Mouse (Mus musculus): Measurements from ENCODE around the gene Camk2d.

Gene Camk2d

GRCm38 (mm10) chr3:126691565-126691964 is 95.5 kb downstream of the Camk2d start:
- no peak for DNase-seq

- no peak for DNase-seq
Observed at GRCm38 (mm10) chr3:126692797-126693196, 96.7 kb downstream of the Camk2d start.

DNA sequence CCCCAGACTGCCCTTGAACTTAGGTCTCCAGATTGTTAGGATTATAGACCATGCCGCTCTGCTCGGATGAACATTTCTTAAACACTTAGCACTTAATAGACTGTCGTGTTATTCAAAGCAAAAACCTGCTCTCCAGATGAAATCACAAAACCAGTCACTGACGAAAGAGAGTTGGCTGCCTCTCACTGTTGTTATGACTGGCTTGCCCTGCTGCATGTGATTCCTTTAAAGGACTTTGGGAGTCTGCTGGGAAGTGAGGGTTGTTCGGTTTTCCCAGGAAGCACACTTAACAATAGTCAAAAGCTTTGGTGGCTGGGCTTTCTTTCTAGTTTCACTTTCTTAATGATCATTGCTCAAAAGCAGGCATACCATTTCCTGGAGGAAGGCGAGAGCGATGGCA is 97.2 kb downstream of the Camk2d start:
- no peak for DNase-seq

- peak; percentile 91 for DNase-seq
Observed at GRCm38 (mm10) chr3:126695456-126696293, 99.6 kb downstream of the Camk2d start.

GRCm38 (mm10) chr3:126696620-126697019 is 100.5 kb downstream of the Camk2d start:
- DNase-seq: no peak

- DNase-seq: no peak
Observed at GRCm38 (mm10) chr3:126699740-126700139, 103.6 kb downstream of the Camk2d start.

DNA sequence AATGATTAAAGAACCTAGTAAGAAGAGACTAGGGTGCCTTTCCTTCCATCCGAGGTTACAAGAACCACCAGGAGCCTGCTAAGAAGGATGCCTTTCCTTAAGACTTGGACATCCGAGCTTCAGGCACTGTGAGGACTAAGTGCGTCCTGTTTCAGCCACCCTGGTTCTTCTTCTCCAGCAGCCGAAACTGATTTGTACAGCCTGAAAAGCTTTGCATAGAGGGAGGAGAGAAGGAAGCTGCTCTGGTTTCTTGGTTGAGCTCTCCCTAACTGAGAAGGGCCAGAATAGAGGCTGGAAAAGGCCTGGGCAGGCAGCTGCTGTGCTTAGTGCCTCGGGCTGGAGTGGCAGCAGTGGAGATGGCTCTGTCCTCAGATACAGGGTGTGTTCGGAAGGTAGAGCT is 105.0 kb downstream of the Camk2d start:
- DNase-seq: no peak

DNA sequence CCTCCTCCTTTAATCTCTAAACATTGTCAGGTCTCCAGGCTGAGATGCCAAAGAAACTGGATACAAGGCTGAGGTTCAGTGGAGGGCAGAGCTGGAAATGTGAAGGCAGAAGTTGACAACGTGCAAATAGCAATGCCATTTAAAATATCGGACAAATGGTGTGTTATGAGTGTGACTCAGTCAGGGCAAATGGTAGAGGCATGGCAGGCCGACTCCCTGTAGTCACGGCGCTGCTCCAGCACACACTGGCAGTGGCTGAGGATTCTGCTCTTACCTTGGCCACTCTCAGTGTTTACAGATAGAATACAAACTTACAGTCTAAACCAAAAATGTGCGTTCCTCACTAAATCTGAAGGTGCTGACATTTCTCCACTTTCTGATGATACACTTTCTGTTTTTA is 105.5 kb downstream of the Camk2d start:
- peak in 1 of 2 experiments; percentile 44 for DNase-seq

- DNase-seq: peak; percentile 83 to 84
Observed at GRCm38 (mm10) chr3:126705490-126705889, 109.4 kb downstream of the Camk2d start.

- peak; percentile 50 to 60 for DNase-seq
Observed at GRCm38 (mm10) chr3:126714281-126714680, 118.2 kb downstream of the Camk2d start.

GRCm38 (mm10) chr3:126723021-126723449 is 126.9 kb downstream of the Camk2d start:
- DNase-seq: peak; percentile 92 to 93

- DNase-seq: peak; percentile 71 to 76
Observed at GRCm38 (mm10) chr3:126723458-126723857, 127.4 kb downstream of the Camk2d start.

DNA sequence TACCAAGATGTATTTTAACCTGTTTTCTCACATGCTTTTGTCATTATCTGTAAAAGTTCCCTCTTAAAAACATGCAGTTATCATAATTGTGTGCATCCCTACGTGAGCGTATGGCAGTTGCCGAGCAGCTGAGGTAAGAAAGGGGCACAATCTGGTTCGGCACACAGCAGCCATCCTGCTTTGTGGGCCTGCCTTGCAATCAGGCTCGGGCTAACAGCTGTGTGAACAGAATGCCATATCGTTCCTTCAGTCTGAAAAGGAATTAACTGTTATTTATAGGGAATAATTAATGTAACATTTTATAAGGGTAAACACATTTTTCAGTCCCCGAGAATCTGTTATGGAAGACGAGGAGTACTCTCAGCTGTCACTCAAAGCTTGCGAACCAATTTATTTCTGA is 129.5 kb downstream of the Camk2d start:
- peak in 1 of 2 experiments; percentile 27 for DNase-seq

GRCm38 (mm10) chr3:126727387-126727786 is 131.3 kb downstream of the Camk2d start:
- no peak for DNase-seq

DNA sequence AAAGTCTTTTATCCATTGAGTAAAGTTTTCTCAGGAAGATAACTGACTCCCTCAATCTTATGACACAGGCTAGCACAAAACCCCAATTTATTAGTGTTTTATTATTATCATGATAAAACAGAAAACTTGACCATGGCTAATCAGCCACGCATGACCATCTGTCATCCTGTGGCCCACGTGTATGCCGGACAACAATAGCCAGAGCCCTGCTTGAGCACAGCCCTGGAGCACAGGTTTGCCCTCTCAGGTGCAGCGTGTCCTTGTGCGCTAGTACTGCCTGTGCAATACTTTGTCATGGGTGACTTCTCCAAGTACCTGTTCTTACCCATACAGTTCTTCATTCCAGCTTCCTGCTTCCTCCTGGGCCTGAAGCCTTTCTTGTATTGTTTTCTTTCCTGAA is 134.3 kb downstream of the Camk2d start:
- DNase-seq: peak in 1 of 2 experiments; percentile 26

- DNase-seq: no peak
Observed at GRCm38 (mm10) chr3:126732323-126732722, 136.2 kb downstream of the Camk2d start.

- DNase-seq: no peak
Observed at GRCm38 (mm10) chr3:126734533-126734932, 138.4 kb downstream of the Camk2d start.

DNA sequence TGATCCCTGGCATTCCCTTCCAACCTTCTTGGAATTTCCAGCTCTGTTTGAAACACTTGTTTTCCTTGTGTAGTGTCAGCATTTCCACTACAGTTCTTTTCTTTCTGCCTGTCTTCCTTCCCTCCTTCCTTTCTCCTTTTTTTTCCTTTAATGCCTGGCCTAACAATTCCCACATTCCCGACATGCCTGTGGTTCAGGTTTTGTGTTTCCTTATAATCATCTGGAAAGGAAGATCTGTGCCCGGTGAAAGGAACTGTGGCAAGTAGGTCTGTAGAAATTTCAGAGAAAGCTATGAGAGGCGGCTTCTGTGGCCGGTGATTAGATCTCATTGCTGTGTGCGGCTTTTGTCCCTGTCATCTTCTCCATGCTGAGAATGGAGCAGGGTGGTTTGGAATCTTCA is 139.1 kb downstream of the Camk2d start:
- DNase-seq: no peak

DNA sequence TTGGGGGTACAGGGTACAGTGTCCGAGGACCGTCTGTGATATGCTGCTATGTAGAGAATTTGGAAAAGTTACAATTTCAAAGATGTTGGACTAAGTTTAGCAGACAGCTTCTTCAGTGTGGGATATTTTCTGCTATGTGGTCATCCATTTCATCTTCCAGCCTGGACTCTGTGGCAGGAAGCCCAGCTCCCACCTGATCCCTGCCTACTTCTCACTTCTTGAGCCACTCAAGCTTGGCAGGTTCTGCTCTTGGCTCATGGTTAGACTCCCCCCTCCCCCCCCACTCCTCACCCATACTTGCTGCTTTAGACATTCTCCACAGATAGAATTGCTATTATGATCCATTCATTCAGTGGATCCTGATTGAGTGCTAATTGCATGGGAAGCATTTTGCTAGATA is 141.0 kb downstream of the Camk2d start:
- peak; percentile 94 to 96 for DNase-seq

DNA sequence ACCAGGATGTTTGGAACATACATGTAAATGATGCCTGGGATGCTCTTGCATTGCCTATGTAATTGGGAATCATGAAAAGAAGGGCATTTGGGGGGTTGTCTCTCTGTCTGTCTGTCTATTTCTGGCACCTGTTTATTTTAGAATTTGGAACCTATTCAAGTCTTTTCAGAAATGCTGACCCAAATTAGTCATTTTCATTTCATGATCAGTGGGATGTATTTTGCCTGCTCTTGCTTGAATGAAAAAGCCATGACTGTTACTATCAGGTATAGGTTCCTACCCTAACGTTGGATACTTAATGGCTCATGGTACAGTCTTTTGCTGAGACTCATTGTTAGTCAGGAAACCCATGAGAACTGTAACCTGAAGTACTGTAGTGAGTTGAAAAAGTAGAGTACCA is 144.0 kb downstream of the Camk2d start:
- DNase-seq: no peak

DNA sequence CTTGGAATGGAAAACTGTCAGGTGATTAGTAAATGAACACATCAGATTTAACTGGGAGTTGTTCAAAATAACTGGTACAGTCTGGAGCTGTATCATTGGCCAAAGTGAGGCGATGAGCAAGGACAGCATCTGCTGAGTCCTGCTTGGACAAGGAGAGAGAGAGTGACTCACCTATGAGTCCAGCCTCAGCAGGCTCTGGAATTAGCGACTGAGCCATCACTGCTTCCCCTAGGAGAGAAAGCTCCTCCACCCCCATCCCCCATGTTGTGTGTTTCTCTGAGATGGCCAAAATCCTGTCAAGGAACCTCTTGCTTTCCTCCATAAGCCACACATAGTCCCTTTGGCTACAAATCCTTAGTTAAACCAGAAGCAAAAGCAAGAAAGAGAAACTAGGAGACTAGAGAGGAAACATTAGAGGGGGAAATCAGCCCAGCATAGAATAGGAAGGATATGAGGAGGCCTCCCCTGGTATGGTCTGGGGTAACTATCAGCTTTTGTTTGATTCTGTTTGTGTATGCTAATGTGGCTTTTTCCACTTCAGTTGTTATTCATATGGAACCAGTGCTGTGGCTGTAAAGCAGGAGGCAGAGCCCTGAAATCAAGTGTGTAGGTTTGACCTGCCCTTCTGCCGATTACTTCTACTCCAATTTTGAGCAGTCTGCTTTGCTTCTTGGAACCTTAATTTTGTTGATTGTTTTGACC is 148.5 kb downstream of the Camk2d start:
- peak; percentile 81 to 87 for DNase-seq

DNA sequence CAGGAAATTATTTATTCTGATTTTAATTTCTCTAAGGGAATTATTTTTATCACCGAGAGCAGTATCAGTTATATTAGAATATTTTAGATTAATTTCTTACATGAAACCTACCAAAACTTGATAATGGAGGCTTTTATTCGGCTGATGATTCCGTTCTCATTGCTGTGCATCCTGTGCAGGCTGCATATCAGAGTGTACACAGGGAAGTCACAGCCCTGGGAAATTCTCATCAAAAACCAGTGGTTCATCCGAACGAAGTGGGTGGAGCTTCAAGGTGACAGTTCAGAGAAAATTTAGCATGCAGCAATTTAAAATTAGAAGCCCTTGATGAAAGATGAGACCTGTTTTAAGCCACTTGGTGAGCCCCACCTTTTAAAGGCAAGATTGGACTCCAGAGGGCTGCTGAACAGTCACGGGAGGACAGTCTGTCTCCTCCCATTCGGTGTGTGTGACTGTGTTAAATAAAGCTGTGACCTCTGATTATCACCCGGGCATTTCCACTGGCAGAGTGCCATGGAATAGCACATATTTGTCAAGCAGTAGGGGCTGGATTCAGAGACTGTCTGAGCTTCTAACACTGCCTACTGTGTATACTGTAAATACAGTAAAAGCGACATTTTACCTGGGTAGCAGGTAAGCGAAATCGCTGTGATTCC is 150.2 kb downstream of the Camk2d start:
- DNase-seq: peak; percentile 47 to 65

DNA sequence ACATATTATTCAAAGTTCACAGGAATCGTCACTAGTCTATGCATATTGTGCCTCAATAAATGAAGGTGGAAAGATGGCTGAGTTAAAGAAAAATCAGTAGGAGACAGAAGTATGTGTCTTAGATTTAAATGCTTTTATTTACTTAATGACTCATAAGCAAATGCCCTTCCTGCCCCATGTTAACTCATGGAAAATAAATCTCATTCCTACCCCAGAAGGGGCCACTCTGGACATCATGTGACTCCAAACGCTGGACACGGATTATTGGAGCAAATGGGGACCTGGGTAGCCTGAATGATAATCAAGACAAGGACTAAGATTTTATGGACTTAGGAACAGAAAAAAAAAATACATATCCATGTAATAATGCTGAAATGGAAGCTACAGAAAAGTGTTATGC is 151.5 kb downstream of the Camk2d start:
- DNase-seq: no peak

All from cerebellum, postnatal 10 days (tissue).